Mouse (Mus musculus): ENCODE data around the gene Nsun7. TPM values are rescaled to one million over a fixed set of nuclear protein-coding genes. Genes with fewer than 3 reads are reported as not detected.

Nsun7 gene
- polyA plus RNA-seq, 2 experiments: 0.02 TPM; not detected in 1

GRCm38 (mm10) chr5:66243467-66243866 is 16.2 kb upstream of the Nsun7 start:
- no peak overlapping the region for H3K4me3 ChIP-seq (ENCODE audit: insufficient read depth in 1 of 2, low read depth in 2 of 2, low read length in 2 of 2)
- H3K4me1 ChIP-seq (replicated peaks; ENCODE audit: control insufficient read depth in 2 of 2, insufficient read depth in 2 of 2, low read length in 1 of 2): no peaks in the 10 kb centered on the region; a peak in 1 of 4 replicates
- no peaks in the 10 kb centered on the region for H3K9me3 ChIP-seq (ENCODE audit: control insufficient read depth, low read length)
- ATAC-seq (ENCODE audit: insufficient read depth): no peak
- TF ChIP-seq CTCF (IDR thresholded peaks at IDR 0.05; ENCODE audit: low read depth) (no peak), EP300 (IDR thresholded peaks at IDR 0.05; ENCODE audit: low read depth) (no peak)
- H3K36me3 ChIP-seq (replicated peaks; ENCODE audit: control insufficient read depth, insufficient read depth, low read depth): no peaks in the 10 kb centered on the region
- no peak for DNase-seq (ENCODE audit: low read depth in 3 of 3, low spot score in 3 of 3)
- 49% methylated on average over 9 of the region's 9 CpGs for WGBS (ENCODE audit: insufficient replicate concordance)
- no peak overlapping the region for H3K9ac ChIP-seq (replicated peaks)
- no peak overlapping the region for H3K27ac ChIP-seq
- H3K27me3 ChIP-seq (ENCODE audit: control insufficient read depth, insufficient read depth, low read length): no peaks in the 10 kb centered on the region
- no peak overlapping the region for H3K4me2 ChIP-seq (ENCODE audit: low read depth)

- Histone ChIP-seq H3K4me1 (replicated peaks; ENCODE audit: control insufficient read depth in 2 of 2, insufficient read depth in 2 of 2, low read length in 1 of 2) (no peaks in the 10 kb centered on the region; a peak in 1 of 4 replicates), H3K9ac (replicated peaks) (no peak overlapping the region), H3K4me3 (ENCODE audit: insufficient read depth in 1 of 2, low read depth in 2 of 2, low read length in 2 of 2) (no peak overlapping the region), H3K27ac (no peak overlapping the region), H3K9me3 (ENCODE audit: control insufficient read depth, low read length) (no peaks in the 10 kb centered on the region), H3K36me3 (replicated peaks; ENCODE audit: control insufficient read depth, insufficient read depth, low read depth) (no peaks in the 10 kb centered on the region), H3K27me3 (ENCODE audit: control insufficient read depth, insufficient read depth, low read length) (no peaks in the 10 kb centered on the region), H3K4me2 (ENCODE audit: low read depth) (no peak overlapping the region)
- no peak for ATAC-seq (ENCODE audit: insufficient read depth)
- 51% methylated on average over 6 of the region's 6 CpGs for WGBS (ENCODE audit: insufficient replicate concordance)
- DNase-seq (ENCODE audit: low read depth in 3 of 3, low spot score in 3 of 3): no peak
- no peak for TF ChIP-seq EP300 (IDR thresholded peaks at IDR 0.05; ENCODE audit: low read depth)
- TF ChIP-seq CTCF (IDR thresholded peaks at IDR 0.05; ENCODE audit: low read depth): no peak
These were observed 15.5 kb upstream of the Nsun7 start for GRCm38 (mm10) chr5:66244043-66244660.

GRCm38 (mm10) chr5:66245958-66246497 is 13.7 kb upstream of the Nsun7 start:
- Histone ChIP-seq H3K27me3 (ENCODE audit: control insufficient read depth, insufficient read depth, low read length) (no peaks in the 10 kb centered on the region), H3K9ac (replicated peaks) (no peak overlapping the region), H3K4me1 (replicated peaks; ENCODE audit: control insufficient read depth in 2 of 2, insufficient read depth in 2 of 2, low read length in 1 of 2) (no peaks in the 10 kb centered on the region), H3K27ac (no peak overlapping the region), H3K9me3 (ENCODE audit: control insufficient read depth, low read length) (no peaks in the 10 kb centered on the region), H3K4me3 (ENCODE audit: insufficient read depth in 1 of 2, low read depth in 2 of 2, low read length in 2 of 2) (no peak overlapping the region), H3K36me3 (replicated peaks; ENCODE audit: control insufficient read depth, insufficient read depth, low read depth) (no peaks in the 10 kb centered on the region), H3K4me2 (ENCODE audit: low read depth) (no peak overlapping the region)
- TF ChIP-seq CTCF (IDR thresholded peaks at IDR 0.05; ENCODE audit: low read depth) (no peak), EP300 (IDR thresholded peaks at IDR 0.05; ENCODE audit: low read depth) (no peak)
- 27% methylated on average over 8 of the region's 10 CpGs for WGBS (ENCODE audit: insufficient replicate concordance)
- ATAC-seq (ENCODE audit: insufficient read depth) (peak; percentile 23; the same call in 1 of the 2 replicates), DNase-seq (ENCODE audit: low read depth in 3 of 3, low spot score in 3 of 3) (no peak)

GRCm38 (mm10) chr5:66253219-66253618 is 6.5 kb upstream of the Nsun7 start:
- 67% methylated on average over 5 of the region's 5 CpGs for WGBS (ENCODE audit: insufficient replicate concordance)
- no peak for TF ChIP-seq CTCF (IDR thresholded peaks at IDR 0.05; ENCODE audit: low read depth)
- no peak for TF ChIP-seq EP300 (IDR thresholded peaks at IDR 0.05; ENCODE audit: low read depth)
- DNase-seq (ENCODE audit: low read depth in 3 of 3, low spot score in 3 of 3) (no peak), ATAC-seq (ENCODE audit: insufficient read depth) (no peak)
- Histone ChIP-seq H3K36me3 (replicated peaks; ENCODE audit: control insufficient read depth, insufficient read depth, low read depth) (no peaks in the 10 kb centered on the region), H3K27ac (no peak overlapping the region), H3K4me2 (ENCODE audit: low read depth) (no peak overlapping the region), H3K27me3 (ENCODE audit: control insufficient read depth, insufficient read depth, low read length) (no peaks in the 10 kb centered on the region), H3K4me1 (replicated peaks; ENCODE audit: control insufficient read depth in 2 of 2, insufficient read depth in 2 of 2, low read length in 1 of 2) (no peaks in the 10 kb centered on the region), H3K9ac (replicated peaks) (no peak overlapping the region), H3K4me3 (ENCODE audit: insufficient read depth in 1 of 2, low read depth in 2 of 2, low read length in 2 of 2) (no peak overlapping the region), H3K9me3 (ENCODE audit: control insufficient read depth, low read length) (no peaks in the 10 kb centered on the region)

- ATAC-seq (ENCODE audit: insufficient read depth): no peak
- DNase-seq (ENCODE audit: low read depth in 3 of 3, low spot score in 3 of 3): no peak
- H3K9ac ChIP-seq (replicated peaks): no peak overlapping the region
These were observed 4.7 kb upstream of the Nsun7 start for GRCm38 (mm10) chr5:66255044-66255443.

More at GRCm38 (mm10) chr5:66255044-66255443, 4.7 kb upstream of the Nsun7 start:
- Histone ChIP-seq H3K4me3 (ENCODE audit: insufficient read depth in 1 of 2, low read depth in 2 of 2, low read length in 2 of 2) (no peak overlapping the region), H3K36me3 (replicated peaks; ENCODE audit: control insufficient read depth, insufficient read depth, low read depth) (no peaks in the 10 kb centered on the region), H3K27ac (no peak overlapping the region), H3K4me2 (ENCODE audit: low read depth) (no peak overlapping the region), H3K9me3 (ENCODE audit: control insufficient read depth, low read length) (no peaks in the 10 kb centered on the region), H3K4me1 (replicated peaks; ENCODE audit: control insufficient read depth in 2 of 2, insufficient read depth in 2 of 2, low read length in 1 of 2) (no peaks in the 10 kb centered on the region), H3K27me3 (ENCODE audit: control insufficient read depth, insufficient read depth, low read length) (peaks cover 10% of the 10 kb centered on the region)
- WGBS (ENCODE audit: insufficient replicate concordance): 64% methylated on average over 10 of the region's 10 CpGs
- TF ChIP-seq CTCF (IDR thresholded peaks at IDR 0.05; ENCODE audit: low read depth) (no peak), EP300 (IDR thresholded peaks at IDR 0.05; ENCODE audit: low read depth) (no peak)

Data from liver, embryonic 14.5 days (tissue).